Mouse (Mus musculus) pancreas, adult 10 weeks (tissue): ENCODE measurements around the gene Cyp2d34. TPM values are rescaled to one million over a fixed set of nuclear protein-coding genes. Genes with fewer than 3 reads are reported as not detected.

Experiments used
- polyA plus RNA-seq: library from polyadenylated mRNA; stranded (reverse); fragments of 350-450 nt; fragmentation: Illumina TruSeq; extraction: RNeasy Lipid Tissue Mini Kit (QIAGEN cat#74804); gene quantifications from one replicate; pipeline ENCODE4 v1.2.3, GENCODE M21; 2015; ENCODE audit warnings: low read depth, low replicate concordance; ENCODE audit not compliant: insufficient read depth

The Cyp2d34 gene
- polyA plus RNA-seq: not detected

DNA sequence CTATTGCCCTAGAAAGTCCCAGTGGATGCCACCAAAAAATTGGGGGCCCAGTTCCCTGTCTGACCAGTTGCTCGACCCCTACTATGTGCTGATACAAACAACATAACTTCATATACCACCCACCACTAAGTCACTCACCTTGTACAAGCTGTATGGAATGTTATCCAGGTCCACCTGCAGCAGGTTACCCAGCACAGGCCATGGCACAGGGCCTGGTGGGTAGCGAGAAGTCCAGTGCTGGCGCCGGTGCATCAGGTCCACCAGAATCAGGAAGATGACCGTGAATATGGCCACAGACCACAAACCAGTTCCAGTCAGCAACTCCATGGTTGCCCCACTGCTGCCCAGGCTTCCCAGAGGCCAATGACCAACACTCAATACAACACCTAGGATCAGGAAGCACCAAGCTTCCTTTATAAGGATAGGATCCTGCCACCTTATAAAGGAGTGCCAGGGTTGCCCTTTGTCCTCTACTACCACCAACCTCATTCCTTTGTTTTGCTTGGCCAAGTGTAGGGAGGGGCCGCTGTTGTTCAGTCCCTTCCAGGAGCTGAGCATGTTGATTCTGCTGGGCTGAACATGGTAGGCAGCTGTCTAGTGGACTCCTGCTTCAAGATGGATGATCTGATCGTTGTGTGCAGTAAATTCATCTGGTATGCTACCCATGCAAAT, at the start of gene Cyp2d34:
TSS of gene Cyp2d34 (minus strand) at position 416 of the 672 bp plus-strand sequence.

Other genes with a start within 250 kb of the Cyp2d34 start
- gene Cyp2d22, start 240.7 kb downstream of the Cyp2d34 start, polyA plus RNA-seq: 20.4 TPM
- gene Cyp2d11, start 226.9 kb downstream of the Cyp2d34 start, polyA plus RNA-seq: not detected
- not detected for gene Cyp2d10, start 213.8 kb downstream of the Cyp2d34 start, polyA plus RNA-seq
- gene Cyp2d9, start 187.5 kb downstream of the Cyp2d34 start, polyA plus RNA-seq: not detected
- not detected for gene Cyp2d12, start 65.9 kb downstream of the Cyp2d34 start, polyA plus RNA-seq
- not detected for gene Cyp2d40, start 143.2 kb upstream of the Cyp2d34 start, polyA plus RNA-seq
- gene Cyp2d26, start 173.3 kb upstream of the Cyp2d34 start, polyA plus RNA-seq: not detected